Mouse (Mus musculus) kidney, postnatal 14 days (tissue): ENCODE results near the gene Zfp689.
"Not testable (repeated sequence)": the region's sequence is repeated elsewhere in the genome, so short reads cannot be mapped to it uniquely, and the experiment has no call there.

Experiments used
- DNase-seq: peaks from one replicate; pipeline ENCODE4 v3.0.0; 2022; ENCODE audit warnings: mixed read lengths

The Zfp689 gene

GRCm38 (mm10) chr7:127470011-127470715, 21.2 kb upstream of the Zfp689 start:
- DNase-seq, result peak; percentile 58

GRCm38 (mm10) chr7:127466606-127467005, 17.6 kb upstream of the Zfp689 start:
- no peak for DNase-seq

GRCm38 (mm10) chr7:127465670-127466069, 16.7 kb upstream of the Zfp689 start:
- not testable (repeated sequence) for DNase-seq

GRCm38 (mm10) chr7:127465191-127465590, 16.2 kb upstream of the Zfp689 start:
- no peak for DNase-seq

GRCm38 (mm10) chr7:127459311-127459710, 10.4 kb upstream of the Zfp689 start, which contains the start of gene Prr14:
TSS of gene Prr14 (plus strand) at chr7:127459611.
- DNase-seq, result not testable (repeated sequence)

- not testable (repeated sequence) for DNase-seq
Observed at GRCm38 (mm10) chr7:127458371-127459122, 9.6 kb upstream of the Zfp689 start.

- no peak for DNase-seq
Observed at GRCm38 (mm10) chr7:127454905-127455304, 5.9 kb upstream of the Zfp689 start.

GRCm38 (mm10) chr7:127453056-127453455, 4.1 kb upstream of the Zfp689 start:
- no peak for DNase-seq

- DNase-seq, result no peak
Observed at GRCm38 (mm10) chr7:127449966-127450365, 1.0 kb upstream of the Zfp689 start.

- peak; percentile 37 for DNase-seq
Observed at GRCm38 (mm10) chr7:127443976-127444375, 5.0 kb downstream of the Zfp689 start.

- DNase-seq, result no peak
Observed at GRCm38 (mm10) chr7:127437724-127438123, 11.2 kb downstream of the Zfp689 start.

- DNase-seq, result no peak
Observed at GRCm38 (mm10) chr7:127435206-127435605, 13.8 kb downstream of the Zfp689 start.

GRCm38 (mm10) chr7:127426354-127426753, 22.6 kb downstream of the Zfp689 start:
- peak; percentile 34 for DNase-seq

- no peak for DNase-seq
Observed at GRCm38 (mm10) chr7:127425911-127426310, 23.0 kb downstream of the Zfp689 start.

- DNase-seq, result peak; percentile 14
Observed at GRCm38 (mm10) chr7:127425291-127425690, 23.7 kb downstream of the Zfp689 start.

GRCm38 (mm10) chr7:127422247-127422646, 26.7 kb downstream of the Zfp689 start:
- peak; percentile 48 for DNase-seq

- peak; percentile 96 for DNase-seq
Observed at GRCm38 (mm10) chr7:127421388-127422191, 27.4 kb downstream of the Zfp689 start, which contains the start of gene Zfp688. TSS of gene Zfp688 (minus strand) at chr7:127422068.

- DNase-seq, result no peak
Observed at GRCm38 (mm10) chr7:127411418-127411817, 37.5 kb downstream of the Zfp689 start.

- DNase-seq, result peak; percentile 92
Observed at GRCm38 (mm10) chr7:127406002-127406987, 42.7 kb downstream of the Zfp689 start, which contains the start of gene Zfp764. TSS of gene Zfp764 (minus strand) at chr7:127406822.

- DNase-seq, result not testable (repeated sequence)
Observed at GRCm38 (mm10) chr7:127404101-127404500, 44.9 kb downstream of the Zfp689 start.

- DNase-seq, result no peak
Observed at GRCm38 (mm10) chr7:127402980-127403379, 46.0 kb downstream of the Zfp689 start.

- DNase-seq, result no peak
Observed at GRCm38 (mm10) chr7:127400355-127400754, 48.6 kb downstream of the Zfp689 start.
